Mouse (Mus musculus) left cerebral cortex, postnatal 4 days (tissue): ENCODE results near the gene Ror1. TPM values are rescaled to one million over a fixed set of nuclear protein-coding genes. Genes with fewer than 3 reads are reported as not detected.

Source experiments
- DNase-seq: peaks from one replicate; pipeline ENCODE4 v3.0.0-alpha.2; 2022
- intact Hi-C: fragments of 180-260 bp; cut with DNase I; formaldehyde crosslinking; loops from one replicate; pipeline ENCODE4 v1.15.1; 2025
- total RNA-seq, 2 experiments: library from RNA; stranded (reverse); gene quantifications; 2 replicates each; pipeline ENCODE4 v1.2.3; 2021

Gene Ror1
- total RNA-seq, 2 experiments from 2014 or later: 1.2 to 1.4 TPM

DNA sequence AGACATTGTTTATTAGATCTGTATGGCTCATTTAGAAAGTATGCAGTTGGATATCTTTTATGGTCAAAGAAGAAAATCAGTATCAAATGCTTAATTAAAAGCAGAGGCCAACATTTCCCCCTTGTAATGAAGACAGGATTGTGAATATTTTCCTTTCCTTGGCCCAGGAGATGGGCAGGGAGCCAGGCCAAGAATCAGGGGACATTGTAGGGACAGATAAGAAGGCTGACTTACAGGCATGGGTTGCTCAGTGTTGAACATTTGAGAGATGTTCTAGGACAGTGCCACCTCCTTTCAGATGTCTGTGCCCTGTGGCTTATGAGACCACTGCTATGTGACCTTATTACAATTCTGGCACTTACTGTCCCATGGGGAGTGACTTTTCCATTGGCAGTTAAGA is 18.6 kb downstream of the Ror1 start:
- DNase-seq: peak; percentile 20
- intact Hi-C loops: no loop called here

DNA sequence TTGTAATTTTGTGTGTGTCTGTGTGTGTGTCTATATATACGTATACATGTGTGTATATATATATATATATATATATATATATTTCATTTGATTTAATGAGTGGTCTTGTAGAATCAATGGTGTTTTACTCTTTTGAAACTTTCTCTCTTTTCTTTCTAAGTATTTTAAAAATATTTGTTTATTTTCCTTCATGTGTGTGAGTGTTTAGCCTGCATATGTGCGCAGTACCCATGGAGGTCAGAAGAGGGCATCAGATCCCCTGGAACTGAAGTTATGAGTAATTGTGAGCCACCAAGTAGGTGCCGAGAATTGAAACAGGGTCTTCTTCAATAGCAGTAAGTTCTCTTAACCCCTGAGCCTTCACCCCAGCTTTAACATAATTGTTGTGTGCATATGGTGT is 20.8 kb downstream of the Ror1 start:
- intact Hi-C loops: no loop called here

DNA sequence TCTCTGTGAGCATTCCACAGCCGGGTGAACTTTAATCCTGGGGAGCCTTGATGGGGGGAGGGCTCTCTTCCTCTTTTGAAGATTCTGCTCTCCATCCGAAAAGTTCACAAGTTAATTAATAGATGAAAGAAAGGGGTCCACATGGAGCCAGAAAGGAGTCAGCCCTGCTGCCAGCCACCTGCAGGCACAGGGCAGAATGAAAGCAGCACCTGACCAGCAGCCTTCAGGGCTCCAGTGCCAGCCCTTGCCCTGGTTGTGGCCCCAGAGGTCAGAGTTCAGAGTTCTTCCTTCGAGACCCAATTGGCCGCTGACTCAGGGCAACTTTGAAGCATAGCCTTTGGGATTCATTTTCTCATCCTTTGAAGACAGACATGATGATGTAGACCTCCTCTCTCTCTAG is 23.1 kb downstream of the Ror1 start:
- intact Hi-C loops: no loop called here
- no peak for DNase-seq

More for the DNA sequence above, 20.8 kb downstream of the Ror1 start:
- DNase-seq: no peak

DNA sequence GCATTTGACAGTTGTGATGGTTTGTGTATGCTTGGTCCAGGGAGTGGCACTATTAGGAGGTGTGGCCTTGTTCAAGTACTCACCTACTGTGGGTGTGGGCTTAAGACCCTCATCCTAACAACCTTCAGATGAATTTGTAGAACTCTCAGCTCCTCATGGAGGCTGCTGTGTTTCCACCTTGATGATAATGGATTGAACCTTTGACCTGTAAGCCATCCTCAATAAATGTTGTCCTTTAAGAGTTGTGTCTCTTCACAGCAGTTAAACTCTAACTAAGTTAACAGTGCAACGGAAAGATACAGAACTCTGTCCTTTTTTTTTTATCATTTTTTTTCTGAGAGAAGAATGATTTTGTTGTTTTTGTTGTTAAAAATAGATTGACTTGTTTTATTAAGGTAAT is 23.8 kb downstream of the Ror1 start:
- no peak for DNase-seq
- intact Hi-C loops: no loop called here

DNA sequence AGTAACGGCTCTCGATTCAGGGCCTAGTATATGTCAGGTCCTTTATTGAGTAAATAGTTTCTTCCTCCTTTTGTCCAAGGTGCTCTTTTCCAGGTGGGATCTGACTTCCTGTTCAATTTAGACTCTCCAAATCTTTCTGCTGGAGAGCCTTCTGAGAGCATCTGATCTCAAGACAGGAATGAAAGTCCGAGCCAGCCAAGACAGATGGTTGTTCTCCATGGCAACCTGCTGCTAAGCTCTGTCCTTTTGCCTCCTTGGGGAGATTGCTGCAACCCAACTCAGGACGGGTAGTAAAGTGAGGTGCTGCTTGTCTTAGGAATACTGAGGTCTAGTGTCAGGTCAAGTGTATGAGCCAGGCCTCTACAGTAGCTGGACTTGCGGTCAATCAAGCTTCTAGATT is 25.0 kb downstream of the Ror1 start:
- peak; percentile 47 for DNase-seq

DNA sequence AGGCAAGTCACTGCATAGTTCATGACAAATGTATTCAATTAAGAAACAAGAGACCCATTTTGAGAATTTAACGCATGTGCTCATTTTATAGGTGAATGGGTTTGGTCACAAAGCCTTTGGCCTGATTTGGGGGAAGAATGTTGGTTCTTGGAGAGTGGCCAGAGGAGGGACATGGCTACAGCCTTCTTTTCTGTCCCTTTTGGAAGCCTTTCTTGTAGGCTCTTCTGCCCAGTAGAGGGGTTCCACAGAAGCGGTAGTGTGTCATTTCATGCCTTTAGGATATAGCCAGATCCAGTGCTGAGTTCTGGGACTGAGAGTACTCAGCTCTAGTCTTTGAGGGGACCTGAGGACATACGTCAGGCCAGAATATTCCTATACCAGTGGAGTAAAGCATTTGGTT is 26.8 kb downstream of the Ror1 start:
- no peak for DNase-seq
- intact Hi-C loops: no loop called here

More for the DNA sequence above, 25.0 kb downstream of the Ror1 start:
- intact Hi-C loops: no loop called here

DNA sequence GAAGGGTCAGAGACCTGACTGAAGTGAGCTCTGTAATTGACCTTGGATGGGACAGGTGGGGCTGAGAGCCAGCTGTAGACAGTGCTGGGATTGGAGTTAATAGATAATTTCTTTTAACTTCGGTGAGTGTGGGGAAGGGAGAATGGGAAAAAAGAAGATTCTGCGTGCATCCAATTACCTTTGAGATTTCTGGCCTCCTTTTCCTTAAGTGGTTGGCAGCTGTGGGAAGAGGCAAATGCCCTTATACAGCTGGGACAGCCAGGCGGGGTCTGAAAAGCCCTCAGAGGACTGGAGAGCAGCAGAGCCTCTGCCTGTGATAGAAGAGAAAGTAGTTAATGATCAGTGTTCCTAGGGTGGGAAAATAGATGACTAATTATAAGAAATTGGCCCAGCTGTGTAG is 27.9 kb downstream of the Ror1 start:
- DNase-seq: no peak
- intact Hi-C loops: no loop called here

DNA sequence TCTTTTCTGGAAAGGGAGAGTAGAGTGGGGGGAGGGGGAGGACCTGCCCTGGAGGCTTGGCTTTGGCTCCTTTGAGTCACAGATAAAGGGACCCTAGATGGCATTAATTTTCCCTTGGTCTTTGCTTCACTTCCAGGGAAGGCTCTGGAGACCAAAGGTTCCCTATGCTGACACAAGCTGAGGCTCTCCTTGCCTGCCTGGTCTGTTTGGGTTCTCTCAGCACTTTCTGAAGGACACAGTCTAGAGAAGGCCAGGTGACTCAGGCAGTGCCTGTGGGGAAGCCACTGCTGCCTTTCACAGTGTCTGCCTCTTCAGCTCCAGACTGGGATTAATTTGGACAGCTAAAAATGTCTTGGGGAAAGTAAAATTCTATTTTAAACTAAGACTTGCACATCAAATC is 28.5 kb downstream of the Ror1 start:
- intact Hi-C loops: no loop called here
- DNase-seq: no peak

DNA sequence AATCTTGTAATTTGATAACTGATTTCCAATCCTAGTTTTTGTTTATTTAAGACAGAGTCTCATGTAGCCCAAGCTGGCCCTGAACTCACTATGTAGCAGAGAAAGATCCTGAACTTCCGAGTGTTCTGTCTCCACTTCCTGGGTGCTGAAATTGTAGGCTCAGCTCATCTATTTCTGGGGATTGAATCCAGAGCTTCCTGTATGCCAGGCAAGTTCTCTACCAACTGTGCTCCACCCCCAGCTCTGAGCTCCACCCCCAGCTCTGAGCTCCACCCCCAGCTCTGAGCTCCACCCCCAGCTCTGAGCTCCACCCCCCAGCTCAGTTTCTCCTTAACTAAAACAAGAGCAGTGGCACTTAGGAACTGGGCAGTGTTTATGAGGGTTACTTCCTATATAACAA is 29.3 kb downstream of the Ror1 start:
- intact Hi-C loops: no loop called here
- no peak for DNase-seq

DNA sequence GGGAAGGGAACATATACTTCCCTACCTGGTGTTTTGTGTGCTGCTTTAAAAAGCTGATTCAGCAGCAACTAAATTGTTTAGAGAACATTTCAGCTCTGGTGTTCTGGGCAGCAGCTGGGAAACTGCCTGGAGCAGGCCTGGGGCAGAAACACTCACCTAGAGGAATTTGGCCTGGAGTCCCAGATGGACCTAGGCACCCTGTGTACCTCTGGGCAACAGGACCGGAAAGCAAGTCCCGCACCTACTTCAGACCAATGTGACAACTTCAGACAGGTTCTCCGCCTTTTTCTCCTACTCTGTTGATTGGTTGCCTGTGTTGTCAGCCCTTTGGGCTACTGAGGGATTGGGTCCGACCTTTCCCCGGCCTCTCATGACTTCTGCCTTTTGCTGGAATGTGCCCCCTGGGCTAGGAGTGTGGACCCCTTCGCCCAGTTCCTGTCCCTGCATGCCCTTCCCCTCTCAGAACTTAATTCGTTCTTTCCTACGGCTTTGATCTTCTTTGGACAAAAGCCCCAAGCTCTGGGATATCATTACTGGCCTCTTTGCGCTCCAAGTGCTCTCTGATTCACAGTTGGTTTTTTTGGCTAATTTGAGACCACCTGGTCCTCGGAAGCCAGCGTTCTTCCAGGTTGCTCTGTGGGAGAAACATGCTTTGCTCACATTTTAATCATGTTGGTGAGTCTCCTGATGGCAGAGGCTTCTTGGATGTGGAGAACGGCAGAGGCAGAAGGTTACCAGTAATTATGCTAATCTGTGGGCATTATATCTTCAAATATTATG is 31.1 kb downstream of the Ror1 start:
- intact Hi-C loops: no loop called here
- DNase-seq: no peak

DNA sequence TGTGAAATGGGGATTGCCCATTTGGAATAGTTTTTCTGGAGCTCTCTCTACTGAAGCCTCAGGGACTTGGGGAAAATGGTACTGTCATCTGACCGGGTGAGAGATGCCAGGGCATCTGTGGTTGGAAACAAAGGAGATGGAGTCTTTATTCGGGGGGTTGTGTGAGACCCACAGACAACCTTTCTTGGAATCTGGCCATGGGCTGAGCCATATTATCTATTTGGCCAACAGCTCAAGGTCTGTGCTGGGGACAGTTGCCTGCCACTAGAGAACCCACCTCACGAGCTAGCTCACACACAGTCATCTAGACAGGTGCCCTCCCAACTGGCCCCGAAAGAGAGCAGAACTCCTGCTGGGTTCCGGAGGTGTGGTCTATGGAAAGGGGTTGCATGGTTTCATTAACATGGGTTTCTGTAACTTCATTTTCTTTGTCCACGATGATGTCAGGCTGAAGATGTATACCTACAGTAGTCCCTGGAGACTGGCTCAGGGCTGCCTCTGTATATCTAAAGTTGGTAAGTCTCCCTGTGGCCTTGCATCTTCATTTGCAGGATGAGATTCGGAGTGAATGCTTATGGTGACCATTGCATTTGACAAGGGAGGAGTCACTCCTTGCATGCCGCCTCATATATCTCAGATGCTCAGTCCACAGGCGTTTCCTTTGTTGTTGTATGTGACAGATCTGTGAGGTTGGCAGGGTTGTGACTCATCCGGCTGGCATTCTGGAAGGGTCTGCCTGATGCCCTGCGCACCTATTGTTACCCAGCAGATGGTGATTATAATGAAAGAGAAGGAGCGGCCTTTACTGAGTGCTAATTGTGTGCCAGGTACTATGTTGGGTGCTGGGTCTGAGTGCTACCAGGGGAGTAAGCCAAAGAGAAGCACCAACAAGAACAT is 32.7 kb downstream of the Ror1 start:
- DNase-seq: peak; percentile 44
- intact Hi-C loops: no loop called here

DNA sequence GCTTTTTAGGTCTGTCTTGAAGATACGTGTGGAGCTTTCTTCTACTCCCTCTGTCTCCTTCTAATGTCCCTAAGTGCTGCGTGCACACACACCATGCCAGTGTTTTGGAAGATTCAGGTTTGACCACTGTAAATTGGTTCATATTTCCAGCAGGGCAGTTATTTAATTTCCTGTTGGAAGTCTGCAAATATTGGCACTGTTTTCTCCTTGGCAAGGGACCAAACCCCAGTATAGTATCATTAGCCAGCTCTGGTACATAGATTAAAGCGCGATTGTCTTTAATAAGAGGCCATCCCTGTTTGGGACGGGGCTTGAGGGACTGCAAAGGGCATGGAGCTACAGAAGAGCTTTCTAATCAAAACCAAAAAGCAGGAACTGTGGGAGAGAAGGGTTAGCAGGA is 33.6 kb downstream of the Ror1 start:
- intact Hi-C loops: no loop called here
- peak; percentile 67 for DNase-seq

DNA sequence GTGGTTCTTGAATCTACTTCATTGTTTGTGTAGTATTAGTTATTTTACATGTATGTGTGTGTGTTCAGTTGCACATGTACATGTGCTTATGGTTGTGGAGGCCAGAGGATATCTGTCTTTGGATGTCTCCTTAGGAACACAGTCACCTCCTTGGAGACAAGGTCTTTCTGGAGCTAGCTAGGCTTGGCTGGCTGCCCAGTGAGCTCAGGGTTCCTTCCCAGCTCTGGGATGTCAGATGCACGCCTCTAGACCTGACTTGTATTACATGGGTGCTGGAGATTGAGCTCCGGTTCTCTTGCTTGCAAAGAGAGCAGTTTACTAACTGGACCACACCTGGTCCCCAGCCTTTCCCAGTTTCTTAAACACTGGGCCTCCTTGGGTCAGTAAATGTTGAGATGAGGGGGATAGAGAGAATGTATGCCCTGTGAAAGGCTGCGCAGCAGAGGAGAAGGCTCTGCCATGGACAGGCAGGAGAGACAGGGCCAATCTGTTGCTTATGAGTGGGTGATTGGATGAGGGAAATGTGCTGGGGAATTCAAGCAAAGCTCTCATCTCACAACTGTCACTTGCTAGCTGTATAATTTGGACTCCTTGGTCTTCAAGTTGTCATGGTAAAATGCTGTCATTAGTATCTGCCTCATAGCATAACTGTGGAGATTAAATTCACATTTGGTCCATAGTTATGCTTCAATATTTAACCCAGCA is 35.3 kb downstream of the Ror1 start:
- intact Hi-C loops: no loop called here
- DNase-seq: peak; percentile 43

DNA sequence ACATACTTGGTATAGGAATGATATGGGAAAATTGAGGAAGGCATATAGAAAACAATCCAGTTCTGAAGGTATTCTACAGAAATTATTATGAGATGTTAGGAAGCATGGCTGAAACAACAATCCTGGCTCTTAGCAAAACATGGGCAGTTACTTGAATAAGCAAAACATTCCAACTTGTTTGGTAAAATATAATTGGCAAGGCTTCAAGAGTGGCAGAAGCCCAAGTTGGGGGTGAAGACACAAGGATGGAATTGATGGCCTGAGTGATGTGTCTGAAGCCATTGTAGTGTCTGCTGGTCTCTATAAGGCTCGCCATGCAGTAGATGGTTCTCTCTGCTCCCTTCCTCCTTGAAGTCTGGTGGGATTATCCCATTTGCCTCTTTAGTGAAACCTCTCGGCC is 35.9 kb downstream of the Ror1 start:
- intact Hi-C loops: no loop called here
- DNase-seq: no peak

DNA sequence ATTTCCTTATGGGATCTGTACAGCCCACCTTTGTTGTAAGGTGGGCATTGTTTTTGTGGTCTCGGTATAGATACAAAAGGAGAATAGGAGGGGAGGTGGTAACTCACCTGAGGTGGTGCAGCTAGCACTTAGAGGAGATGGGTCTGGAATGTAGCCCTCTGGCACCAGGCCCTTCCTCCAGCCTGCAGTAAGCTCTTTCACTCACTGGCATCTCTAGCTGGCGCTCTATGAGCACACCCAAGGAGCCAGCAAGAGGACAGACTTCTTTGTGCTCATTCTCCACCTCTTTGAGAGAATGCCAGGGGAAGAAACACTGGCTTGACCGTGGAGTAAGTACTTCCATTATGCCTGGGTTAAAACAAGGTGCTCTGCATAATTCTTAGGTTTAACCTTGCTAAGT is 36.7 kb downstream of the Ror1 start:
- peak; percentile 34 for DNase-seq

DNA sequence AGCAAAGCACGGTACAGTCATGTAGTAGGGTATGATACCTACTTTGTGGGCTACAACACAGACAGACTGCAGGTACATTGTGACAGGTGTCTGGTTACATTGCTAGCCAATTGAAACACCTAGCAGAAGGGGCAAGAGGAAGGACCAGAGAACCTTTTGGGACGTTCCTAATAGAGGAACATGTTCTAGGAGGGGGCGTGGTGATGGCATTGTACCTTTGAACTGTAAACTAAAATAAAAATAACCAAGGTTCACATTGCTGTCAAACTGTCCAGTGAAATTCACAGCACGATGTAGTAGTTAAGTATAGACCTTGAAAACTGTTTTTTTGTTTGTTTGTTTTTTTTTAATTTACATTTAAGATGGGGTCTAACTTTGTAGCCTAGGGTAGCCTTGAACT is 40.5 kb downstream of the Ror1 start:
- intact Hi-C loops: no loop called here

More for the DNA sequence above, 36.7 kb downstream of the Ror1 start:
- intact Hi-C loops: no loop called here

DNA sequence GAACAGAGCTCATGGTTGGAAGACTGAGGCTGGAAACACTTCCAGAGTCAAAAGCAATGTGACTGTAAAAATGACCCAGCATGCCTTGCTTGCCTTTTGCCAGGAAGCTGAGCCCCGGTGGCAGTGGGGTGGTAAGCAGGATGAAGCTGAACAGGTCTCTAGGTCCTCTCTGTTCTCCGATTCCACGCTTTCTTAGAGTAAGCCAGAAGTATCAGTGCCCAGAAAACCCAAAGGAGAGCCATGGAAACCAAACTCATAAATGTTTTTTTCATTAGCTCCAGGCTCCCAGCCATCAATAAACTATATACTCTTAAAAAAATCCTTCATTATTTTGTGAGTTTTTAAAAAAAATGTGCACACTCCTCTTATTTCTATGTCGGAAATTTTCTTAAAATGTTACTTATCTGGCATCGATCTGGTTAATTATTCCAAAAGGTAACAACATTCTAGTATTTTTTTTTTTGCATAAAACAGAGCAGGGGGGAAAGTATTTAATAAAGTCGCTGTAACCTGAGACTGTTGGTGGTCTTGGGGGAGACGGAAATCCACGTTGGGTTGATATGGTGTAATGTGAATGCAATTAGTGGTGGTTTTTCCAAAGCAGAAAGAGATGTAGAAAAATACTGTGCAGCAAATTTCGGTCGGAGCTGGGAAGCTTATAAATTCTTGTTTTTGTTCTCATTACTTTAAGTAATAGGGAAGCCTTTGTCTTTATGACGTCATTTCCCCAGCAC is 41.7 kb downstream of the Ror1 start:
- DNase-seq: no peak
- intact Hi-C loops: no loop called here

More for the DNA sequence above, 40.5 kb downstream of the Ror1 start:
- no peak for DNase-seq

DNA sequence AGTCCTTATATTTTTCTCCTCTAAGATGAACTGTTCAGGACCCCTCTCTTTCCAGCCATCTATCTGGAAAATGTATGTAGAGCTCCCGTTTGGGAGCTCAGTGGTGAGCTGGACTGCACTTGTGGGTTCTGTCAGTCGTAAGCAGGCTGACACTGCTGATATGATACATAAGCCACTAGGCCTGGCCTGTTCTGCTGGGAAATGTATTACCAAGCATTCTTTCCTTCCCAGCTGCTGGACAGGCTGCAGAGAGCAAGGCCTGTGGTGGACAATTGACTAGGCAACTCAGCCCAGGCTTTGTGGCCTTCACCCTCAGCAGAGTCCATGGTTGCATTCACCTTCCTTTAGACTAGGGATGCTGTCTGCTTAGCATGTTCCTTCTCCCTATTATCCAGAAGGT is 46.0 kb downstream of the Ror1 start:
- DNase-seq: no peak
- intact Hi-C loops: no loop called here

DNA sequence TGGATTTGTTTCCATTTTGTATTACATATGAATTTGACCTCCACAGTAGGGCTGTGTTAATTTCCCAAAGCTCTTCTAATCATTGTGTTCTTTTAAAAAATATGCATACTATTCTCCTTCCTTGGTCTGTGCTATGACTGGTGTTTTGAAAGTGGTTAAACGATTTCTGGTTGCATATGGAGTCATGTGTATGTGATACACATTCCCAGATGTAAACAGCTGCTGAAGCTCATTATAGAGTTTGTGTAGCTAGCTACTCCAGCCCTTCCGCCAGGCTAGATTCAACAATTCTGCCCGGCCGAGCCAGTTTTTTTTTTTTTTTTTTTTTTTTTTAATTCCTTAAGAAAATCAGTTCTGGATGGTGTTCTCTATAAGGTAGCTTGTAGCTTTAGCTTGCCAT is 49.2 kb downstream of the Ror1 start:
- intact Hi-C loops: no loop called here
- no peak for DNase-seq

DNA sequence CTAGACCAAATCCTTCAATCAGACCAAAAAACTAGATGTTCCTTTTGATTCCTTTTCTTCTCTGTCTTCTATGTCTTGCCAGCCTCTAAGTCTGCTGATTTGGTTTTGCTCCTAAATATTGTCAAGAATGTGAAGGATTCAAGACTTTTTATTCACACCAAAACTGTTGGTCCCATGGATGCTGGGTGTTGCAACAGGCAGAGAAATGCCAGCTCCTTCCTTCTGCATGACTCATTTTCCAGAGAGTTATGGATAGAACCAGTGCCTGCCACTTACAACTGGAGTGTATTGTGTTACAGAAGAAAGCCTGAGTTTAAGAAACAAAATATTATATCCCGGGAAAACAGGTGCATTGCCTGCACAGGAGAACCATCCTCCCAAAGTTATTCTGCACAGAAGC is 55.2 kb downstream of the Ror1 start:
- no peak for DNase-seq
- intact Hi-C loops: no loop called here
